Mouse (Mus musculus): Measurements from ENCODE around the gene Trdmt1.

DNA sequence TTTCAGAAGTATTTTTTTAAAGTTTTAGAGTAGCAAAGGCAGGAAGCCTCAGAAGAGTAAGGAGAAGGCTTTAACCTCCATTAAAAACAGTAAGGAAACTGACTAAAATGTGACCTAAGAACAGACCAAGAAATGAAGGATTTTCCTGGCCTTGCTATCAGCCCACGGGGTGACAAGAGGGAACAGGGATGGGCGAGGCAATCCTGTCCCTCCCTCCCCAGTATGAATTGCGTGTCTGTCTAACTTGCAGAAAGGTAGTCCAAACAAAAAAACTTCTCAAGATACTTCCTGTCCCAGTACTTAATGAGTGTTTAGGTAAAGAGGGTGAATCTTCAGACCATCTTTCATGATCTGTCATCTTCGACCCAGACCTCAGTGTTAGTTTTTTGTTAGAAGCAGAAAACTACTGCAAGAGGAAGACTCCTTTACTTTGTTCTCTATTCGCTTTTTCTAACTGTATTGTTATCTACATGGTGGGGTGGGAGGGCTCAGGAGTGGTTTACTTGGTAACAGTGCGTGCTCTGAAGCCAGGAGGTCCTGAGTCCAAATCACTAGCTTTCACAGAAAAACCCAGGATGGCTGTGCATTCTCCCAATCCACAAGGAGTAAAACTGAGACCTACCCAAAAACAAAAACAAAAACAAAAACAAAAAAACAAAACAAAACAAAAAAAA lies 5.6 kb downstream of the Trdmt1 start:
- no peak for TF ChIP-seq CTCF (IDR thresholded peaks at IDR 0.05; ENCODE audit: borderline replicate concordance, insufficient read depth, low read depth, low read length)
- no peak for TF ChIP-seq POLR2A (IDR thresholded peaks at IDR 0.05; ENCODE audit: borderline replicate concordance, insufficient read depth, low read length)

All from cerebellum, adult 2 months (tissue).